Mouse (Mus musculus) layer of hippocampus, adult 11-12 months (tissue): ENCODE results near the gene Trmt44.

ENCODE experiments used
- DNase-seq: peaks from one replicate; pipeline ENCODE4 v3.0.0; 2022; ENCODE audit warnings: low spot score

Gene Trmt44

GRCm38 (mm10) chr5:35541059-35541790 lies 33.6 kb downstream of the Trmt44 start:
- no peak for DNase-seq

- no peak for DNase-seq
Measured at GRCm38 (mm10) chr5:35540555-35540954, 34.3 kb downstream of the Trmt44 start.

GRCm38 (mm10) chr5:35539576-35539975 lies 35.3 kb downstream of the Trmt44 start:
- DNase-seq, result no peak

GRCm38 (mm10) chr5:35538022-35538421 lies 36.8 kb downstream of the Trmt44 start:
- DNase-seq, result no peak

- DNase-seq, result no peak
Measured at GRCm38 (mm10) chr5:35537474-35537873, 37.4 kb downstream of the Trmt44 start.

- DNase-seq, result no peak
Measured at GRCm38 (mm10) chr5:35536271-35536670, 38.6 kb downstream of the Trmt44 start.

GRCm38 (mm10) chr5:35531586-35531985 lies 43.3 kb downstream of the Trmt44 start:
- DNase-seq, result no peak

- no peak for DNase-seq
Measured at GRCm38 (mm10) chr5:35530442-35530841, 44.4 kb downstream of the Trmt44 start.

- DNase-seq, result no peak
Measured at GRCm38 (mm10) chr5:35525469-35526123, 49.3 kb downstream of the Trmt44 start, which contains the start of gene Cpz. Gene Cpz (minus strand): TSS chr5:35525698.

GRCm38 (mm10) chr5:35524381-35524780 lies 50.5 kb downstream of the Trmt44 start:
- DNase-seq, result no peak

GRCm38 (mm10) chr5:35523735-35524134 lies 51.1 kb downstream of the Trmt44 start:
- peak; percentile 62 for DNase-seq

- no peak for DNase-seq
Measured at GRCm38 (mm10) chr5:35516781-35517180, 58.1 kb downstream of the Trmt44 start.

- DNase-seq, result peak; percentile 61
Measured at GRCm38 (mm10) chr5:35510589-35510988, 64.3 kb downstream of the Trmt44 start.
